Mouse (Mus musculus) adrenal gland, postnatal 10 days (tissue): ENCODE measurements around the gene Slco1a4. TPM values are rescaled to one million over a fixed set of nuclear protein-coding genes. Genes with fewer than 3 reads are reported as not detected.
A peak's percentile ranks its signal among the peaks of the same experiment; 100 is the strongest.
"Not testable (repeated sequence)": the region's sequence is repeated elsewhere in the genome, so short reads cannot be mapped to it uniquely, and the experiment has no call there.

Source experiments
- DNase-seq: peaks from one replicate; pipeline ENCODE4 v3.0.0; 2021; ENCODE audit warnings: mixed read lengths
- long read RNA-seq, 2 experiments: library from polyadenylated mRNA; stranded (forward); transcript quantifications; one replicate each; pipeline ENCODE4 v2.0.0; 2021
- total RNA-seq, 2 experiments: library from RNA; stranded (reverse); gene quantifications; 2 replicates each; pipeline ENCODE4 v1.2.3; 2021

Slco1a4 gene
- total RNA-seq = 1 to 10 TPM; 3.6 to 8.0 TPM
- long read RNA-seq, experiment 1, partial matches to known transcripts = 1 of 4 reads
- long read RNA-seq, experiment 1, other reads (novel, unspliced or antisense) = 3 of 4 reads
- long read RNA-seq, experiment 2, partial matches to known transcripts = 0 of 1 reads
- long read RNA-seq, experiment 2, other reads (novel, unspliced or antisense) = 1 of 1 reads

DNA sequence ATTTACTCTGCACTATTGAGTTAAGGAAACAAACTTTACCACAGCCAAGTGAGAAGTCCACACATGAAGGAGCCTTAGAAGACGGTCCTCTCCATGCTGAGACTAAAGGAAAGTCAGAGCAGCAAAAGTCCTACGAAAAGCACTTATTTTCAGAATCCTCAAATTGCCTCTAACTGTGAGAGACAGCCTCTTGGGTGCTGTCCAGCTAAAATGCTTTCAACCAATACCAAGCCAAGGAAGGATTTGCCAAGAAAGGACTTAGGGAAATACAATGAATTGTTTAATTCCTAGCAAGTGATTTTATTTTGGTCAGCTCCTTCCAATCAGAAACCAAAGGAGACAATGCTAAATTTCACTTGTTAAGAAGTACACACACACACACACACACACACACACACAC lies at the start of gene Slco1a4:
Gene Slco1a4, minus strand, starts transcription at position 115 of the 400 bp plus-strand sequence.
- peak; percentile 18 for DNase-seq

DNA sequence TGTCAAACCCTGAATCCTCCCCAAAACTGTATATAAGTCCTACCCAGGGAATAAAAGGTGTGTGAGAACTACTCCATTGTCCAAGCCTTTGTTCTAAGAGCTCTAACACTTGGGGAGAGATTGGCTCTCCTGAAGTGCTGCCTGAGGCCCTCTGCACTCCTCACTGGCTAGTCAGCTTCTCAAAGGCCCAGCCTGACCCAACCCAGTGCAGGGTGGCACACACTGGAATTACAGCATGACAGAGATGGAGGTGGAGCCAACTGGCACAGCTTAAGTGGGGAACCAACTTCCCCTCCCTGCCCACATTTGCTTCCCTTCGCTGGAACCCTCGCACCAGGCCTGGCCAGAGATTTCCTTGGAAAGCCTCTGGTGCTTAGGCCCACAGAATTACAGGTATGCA lies 42.2 kb upstream of the Slco1a4 start:
- no peak for DNase-seq

DNA sequence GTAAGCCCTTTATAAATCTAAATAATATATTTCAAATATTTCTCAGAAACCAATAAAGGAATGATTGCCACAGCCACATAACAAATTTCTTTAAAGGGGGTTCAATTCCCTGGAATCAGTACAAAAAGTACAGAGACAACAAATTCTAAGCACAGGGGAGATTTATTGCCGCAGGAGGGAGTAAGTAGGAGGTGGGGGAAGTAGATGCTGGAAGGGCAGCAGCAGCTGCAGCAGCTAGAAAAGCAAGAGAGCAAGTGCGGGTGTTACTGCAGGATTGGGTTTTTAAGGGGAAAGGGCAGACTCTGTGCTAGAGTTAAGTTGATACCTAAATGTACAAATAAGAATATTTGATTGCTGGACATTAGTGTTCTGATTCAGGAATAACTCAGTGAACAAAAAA lies 33.7 kb upstream of the Slco1a4 start:
- no peak for DNase-seq

DNA sequence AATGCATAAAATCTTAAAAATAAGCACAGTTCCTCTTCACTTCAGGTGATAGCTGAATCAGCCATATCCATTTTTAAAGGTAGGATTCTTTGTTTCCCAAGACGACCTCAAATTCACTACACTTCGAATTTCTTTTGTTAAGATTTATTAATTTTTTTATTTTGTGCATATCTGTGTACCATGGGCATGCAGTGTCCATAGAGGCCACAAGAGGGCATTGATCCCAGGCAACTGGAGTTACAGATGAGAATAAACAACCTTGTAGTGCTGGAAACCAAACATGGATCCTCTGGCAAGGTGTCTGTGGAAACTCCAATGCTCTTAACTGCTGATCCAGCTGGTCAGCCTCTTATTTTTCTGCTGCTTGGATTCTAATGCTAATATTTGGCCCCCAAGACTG lies 32.2 kb upstream of the Slco1a4 start:
- peak; percentile 7 for DNase-seq

DNA sequence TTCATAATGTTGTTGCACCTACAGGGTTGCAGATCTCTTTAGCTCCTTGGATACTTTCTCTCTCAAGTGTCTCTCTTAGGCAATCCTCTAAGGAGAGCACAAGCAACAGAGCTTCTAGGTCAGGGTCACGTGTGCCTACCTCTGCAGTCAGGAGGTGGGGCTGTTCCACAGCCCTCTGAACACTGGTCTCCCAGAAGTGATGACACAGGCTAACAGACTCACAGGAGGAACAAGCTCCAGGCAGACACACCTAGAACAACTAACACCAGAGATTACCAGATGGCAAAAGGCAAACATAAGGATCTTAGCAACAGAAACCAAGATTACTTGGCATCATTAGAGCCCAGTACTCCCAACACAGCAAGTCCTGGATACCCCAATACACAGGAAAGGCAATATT lies 26.6 kb upstream of the Slco1a4 start:
- DNase-seq = peak; percentile 7

DNA sequence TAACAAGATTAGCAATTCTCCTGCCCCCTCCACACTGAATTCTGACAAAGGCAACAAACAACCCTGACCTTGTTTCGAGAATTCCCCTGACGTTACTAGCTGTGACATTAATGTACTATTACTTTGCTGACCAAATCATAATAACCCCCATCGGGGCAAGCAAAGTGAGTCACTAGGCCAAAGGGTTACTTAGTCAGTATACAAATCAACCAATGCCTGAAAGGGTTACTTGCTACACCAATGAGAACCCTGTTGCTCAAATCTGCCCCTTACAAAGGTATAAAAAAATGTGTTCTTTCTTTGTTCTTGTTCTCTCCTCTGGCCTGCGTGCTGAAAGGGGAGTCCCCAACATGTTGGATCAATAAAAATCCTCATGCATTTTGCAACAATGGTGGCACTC lies 19.7 kb upstream of the Slco1a4 start:
- DNase-seq = not testable (repeated sequence)

DNA sequence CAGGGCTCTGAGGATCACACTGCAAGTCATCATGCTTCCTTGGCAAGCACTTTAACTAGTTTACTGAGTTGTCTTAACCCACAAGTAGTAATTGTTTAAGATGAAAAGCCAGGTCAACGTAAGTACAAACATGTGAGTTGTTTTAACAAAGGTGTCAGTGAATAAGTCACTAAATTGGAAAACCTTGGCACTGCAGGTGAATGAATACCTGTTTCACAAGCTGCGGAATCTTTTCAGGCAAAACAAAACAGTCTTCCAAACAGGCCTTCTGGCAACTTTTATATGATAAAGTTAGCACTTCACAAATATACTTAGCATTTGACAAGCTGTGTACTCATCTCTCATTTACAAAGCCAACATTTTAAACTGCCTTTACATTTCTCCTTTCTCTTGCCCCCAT lies 15.7 kb upstream of the Slco1a4 start:
- DNase-seq = no peak

DNA sequence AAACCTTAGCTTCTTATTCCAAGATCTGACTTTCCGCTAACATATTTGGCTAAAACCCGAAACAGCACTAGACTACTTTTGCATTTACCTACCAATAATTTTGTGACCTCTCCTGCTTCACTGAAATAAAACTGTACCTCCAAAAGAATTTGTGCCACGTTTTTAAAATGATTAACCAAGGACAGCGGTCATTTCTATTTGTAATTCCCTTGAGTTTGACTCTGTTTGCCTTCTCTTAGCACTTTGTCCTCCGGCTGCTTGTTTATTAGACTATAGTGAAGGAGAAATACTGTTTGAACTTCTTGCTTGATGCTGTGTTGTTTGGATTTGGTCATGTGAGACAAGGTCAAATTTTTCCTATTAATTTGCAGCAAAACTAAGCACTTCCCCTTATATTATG lies 12.7 kb upstream of the Slco1a4 start:
- no peak for DNase-seq

DNA sequence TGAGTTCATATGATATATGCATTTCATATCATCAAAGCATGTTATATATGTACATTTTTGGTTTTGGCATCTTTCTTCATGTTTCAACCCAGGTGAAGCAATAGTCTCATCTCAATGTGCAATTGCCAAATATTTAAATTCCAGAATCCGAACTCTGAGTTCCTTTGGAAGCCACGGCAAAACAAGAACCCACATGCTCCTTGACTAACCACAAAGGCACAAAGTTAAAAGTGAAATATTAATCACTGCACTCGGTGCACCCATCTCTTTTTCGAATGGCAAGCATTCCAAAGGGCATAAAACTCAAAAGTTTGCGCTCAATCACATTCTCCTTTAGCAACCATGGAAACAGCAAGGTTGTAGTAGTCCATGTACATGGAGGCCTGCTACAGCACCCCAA lies 10.0 kb upstream of the Slco1a4 start:
- no peak for DNase-seq

DNA sequence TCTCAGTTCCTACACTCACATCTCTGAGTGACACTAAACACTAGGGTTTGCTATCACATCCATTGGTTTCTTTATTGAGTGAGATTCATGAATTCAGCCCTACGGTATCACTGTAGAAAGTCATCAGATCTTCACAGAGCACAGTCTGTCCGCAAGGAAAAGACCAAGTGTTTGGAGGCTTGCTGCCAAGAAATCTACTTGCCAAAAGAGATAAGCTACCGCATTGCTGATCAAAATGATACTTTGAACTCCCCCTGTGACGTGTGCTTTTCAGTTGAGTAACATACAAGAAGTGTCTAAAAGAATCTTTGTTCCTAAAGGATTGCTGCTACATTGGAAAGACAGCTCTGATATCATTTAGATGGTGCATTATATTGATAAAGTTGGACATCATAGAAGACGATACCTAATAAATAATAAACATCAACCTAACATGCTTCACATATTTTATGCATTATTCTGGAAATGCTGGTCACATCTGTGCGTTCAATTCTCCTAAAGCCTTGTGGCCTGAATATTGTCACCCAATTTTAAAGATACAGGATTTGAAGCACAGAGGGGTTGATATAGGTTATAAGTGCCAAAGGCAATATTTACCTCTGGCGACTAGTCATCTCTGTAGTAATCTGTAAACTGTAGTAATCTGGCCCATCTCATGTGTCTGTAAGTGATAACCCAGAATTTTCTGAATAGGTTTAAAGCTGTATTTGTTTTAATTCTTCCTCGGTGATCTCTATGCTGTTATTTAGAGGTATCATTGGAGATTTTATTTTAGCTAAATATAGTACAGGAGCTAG lies 1.9 kb upstream of the Slco1a4 start:
- no peak for DNase-seq

DNA sequence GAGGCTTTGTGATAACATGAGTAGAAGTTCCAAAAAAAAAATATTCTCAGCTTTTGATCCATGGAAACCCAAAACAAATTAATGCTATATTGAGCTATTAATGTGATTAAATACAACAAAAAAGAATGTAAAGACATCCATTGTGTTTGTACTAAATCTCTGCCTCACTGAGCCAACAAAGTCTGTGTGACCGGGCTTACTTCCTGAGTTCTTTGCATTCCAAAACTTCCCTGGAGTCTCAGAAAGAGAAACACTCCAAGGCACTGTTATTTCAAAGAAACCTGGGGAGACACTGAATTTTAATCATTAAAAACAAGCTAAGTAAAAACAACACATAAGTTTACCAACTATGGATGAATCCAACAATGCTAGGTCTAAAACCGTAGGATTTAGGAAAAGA lies 2.4 kb downstream of the Slco1a4 start:
- no peak for DNase-seq

DNA sequence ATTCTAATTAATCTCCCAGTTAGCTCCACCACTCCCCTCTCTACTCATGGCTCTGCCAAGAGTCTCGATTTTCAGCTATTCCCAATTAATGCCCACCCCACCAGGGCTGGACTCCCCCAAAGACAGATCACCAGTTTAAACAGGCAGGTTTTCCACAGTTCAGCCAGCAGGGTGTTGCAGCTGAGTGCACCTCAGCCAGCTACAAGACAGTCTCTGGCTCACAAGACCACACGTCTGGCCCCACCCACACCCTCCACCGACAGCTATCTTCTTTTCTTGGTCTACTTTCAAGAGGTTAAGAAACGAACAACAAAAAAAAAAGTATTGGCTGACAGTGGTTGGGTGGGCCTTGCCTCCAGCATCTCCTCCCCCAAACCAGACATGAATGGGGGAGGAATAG lies 6.9 kb downstream of the Slco1a4 start:
- DNase-seq = no peak

DNA sequence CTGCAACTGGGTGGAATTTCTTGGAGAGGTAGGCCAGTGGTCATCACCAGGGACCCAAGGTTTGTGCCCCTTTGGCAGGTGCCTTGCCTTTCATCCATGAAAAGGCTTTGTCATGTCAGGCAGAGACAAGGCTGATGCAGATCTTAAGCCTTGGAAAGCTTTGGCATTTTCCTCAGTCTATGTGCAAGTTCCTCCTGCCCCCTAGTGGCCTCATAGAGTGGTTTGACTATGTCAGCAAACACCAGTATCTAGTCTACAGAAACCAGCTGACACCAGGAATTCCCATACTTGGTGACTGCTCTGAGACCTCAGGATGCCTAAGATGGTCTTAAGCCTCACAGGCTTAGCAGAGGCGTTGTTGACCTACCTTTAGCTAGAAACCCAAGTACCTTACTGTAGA lies 58.2 kb downstream of the Slco1a4 start:
- peak; percentile 39 for DNase-seq

DNA sequence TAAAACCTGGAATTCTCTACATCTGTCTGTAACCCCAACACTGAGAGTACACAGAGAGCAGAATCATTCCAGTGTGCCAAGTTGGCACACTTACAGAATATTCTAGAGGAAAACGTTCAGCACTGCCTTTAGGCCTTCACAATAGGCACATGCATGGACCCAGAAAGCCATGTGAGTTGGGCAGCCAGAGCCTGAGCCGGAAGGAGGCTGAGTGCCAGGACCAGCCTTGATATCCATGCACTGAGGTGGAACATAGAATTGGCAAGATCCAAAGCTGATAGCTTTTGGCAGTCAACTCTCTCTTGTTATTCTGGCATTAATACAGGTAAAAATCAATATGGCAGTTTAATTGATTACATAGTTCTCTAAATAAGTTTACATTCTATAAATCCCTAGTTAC lies 81.5 kb downstream of the Slco1a4 start:
- no peak for DNase-seq

DNA sequence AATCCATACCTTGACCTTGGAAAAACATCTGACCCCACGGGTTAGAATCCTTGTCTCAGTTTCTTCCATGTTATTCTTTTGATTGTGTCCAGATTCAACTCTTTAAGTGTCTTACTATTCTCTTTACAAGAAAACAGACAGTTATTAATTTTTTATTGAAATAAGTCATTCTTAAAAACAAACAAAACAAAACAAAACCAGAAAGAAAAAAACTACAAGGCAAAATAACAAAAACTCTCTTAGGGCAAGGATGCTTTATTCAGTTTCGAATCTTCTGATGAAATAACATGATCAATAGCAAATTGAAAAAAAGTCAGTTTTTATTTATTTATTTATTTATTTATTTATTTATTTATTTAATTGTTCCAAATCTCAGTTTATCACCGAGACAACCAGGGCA lies 82.3 kb downstream of the Slco1a4 start, which contains the start of gene Gm5724:
Gene Gm5724, minus strand, starts transcription at position 101 of the 400 bp plus-strand sequence.
- DNase-seq = no peak

Other genes starting within 250 kb of the Slco1a4 start
- 10 to 100 TPM; 26.1 to 61.2 TPM for gene Slco1b2, start 226.7 kb downstream of the Slco1a4 start, total RNA-seq
- not detected for gene Gm5724, start 82.4 kb downstream of the Slco1a4 start, total RNA-seq
- under 1 TPM; 0.12 to 0.33 TPM for gene Slco1a1, start 90.8 kb upstream of the Slco1a4 start, total RNA-seq
- not detected for gene Gm6614, start 155.2 kb upstream of the Slco1a4 start, total RNA-seq